ENCODE assay signal across 25 mouse cellular contexts in genomic region chr10:110117341-110117740, GRCm38 (mm10).
A peak's percentile ranks its signal among the peaks of the same experiment; 100 is the strongest.
DNase-seq lines count a peak whose midpoint lies in the region; ATAC-seq and TF ChIP-seq lines count a peak whose summit lies in the region.
"Had no signal": no experiment of that assay in that cellular context is flagged by ENCODE, and none has a peak within 500 bp of the region (broad histone marks: within the 10 kb centered on the region; RNA-seq: fewer than 3 reads in every experiment).

No protein-coding gene starts in this region.

- TF ChIP-seq CTCF in midbrain, postnatal 0 days (IDR thresholded peaks at IDR 0.05), result no peak
- no peak for TF ChIP-seq CTCF in brain, embryonic 14.5 days (IDR thresholded peaks at IDR 0.05; ENCODE audit: borderline replicate concordance, extremely low read depth, insufficient read depth, insufficient read length)

- 66% methylated on average over 2 of the region's 2 CpGs for WGBS in forebrain, embryonic 14.5 days
- 66% methylated on average over 2 of the region's 2 CpGs for WGBS in forebrain, embryonic 15.5 days
- WGBS in midbrain, embryonic 14.5 days, result 49% methylated on average over 2 of the region's 2 CpGs
- 45% methylated on average over 2 of the region's 2 CpGs for WGBS in midbrain, postnatal 0 days
- whole genome bisulfite sequencing in liver, embryonic 12.5 days (ENCODE audit: insufficient replicate concordance), result 50% methylated on average over 2 of the region's 2 CpGs

- H3K4me3 ChIP-seq in forebrain, embryonic 14.5 days (ENCODE audit: low read depth, low read length), result no peak overlapping the region
- H3K4me3 ChIP-seq in forebrain, embryonic 15.5 days, result no peak overlapping the region
- H3K4me3 ChIP-seq in midbrain, embryonic 14.5 days (replicated peaks; ENCODE audit: low read depth, low read length), result no peak overlapping the region
- H3K4me3 ChIP-seq in midbrain, postnatal 0 days (ENCODE audit: low read depth, low read length), result no peak overlapping the region
- H3K4me3 ChIP-seq in liver, embryonic 12.5 days, result no peak overlapping the region
- H3K4me3 ChIP-seq: embryonic facial prominence, embryonic 10.5 days; embryonic facial prominence, embryonic 12.5 days; forebrain, embryonic 13.5 days had no signal

- DNase-seq in forebrain, embryonic 14.5 days (ENCODE audit: low spot score), result peak; percentile 27
- peak; percentile 57 for DNase-seq in midbrain, embryonic 14.5 days
- no peak for DNase-seq in midbrain, postnatal 0 days (ENCODE audit: low spot score)
- peak; percentile 9 for DNase-seq in R1 (ENCODE audit: low read depth, low spot score)
- DNase-seq in brain, embryonic 14.5 days (ENCODE audit: low read depth), result peak; percentile 56
- DNase-seq in spleen, postnatal 36 days (ENCODE audit: low spot score in 2 of 2), result no peak
- DNase-seq: adrenal gland, adult 2 months; adrenal gland, postnatal 10 days; adrenal gland, postnatal 25 days; B cell, adult 2 months; cerebellum, adult 11-12 months; cerebellum, adult 2 months; cerebellum, adult 9-10 months; cerebellum, postnatal 10 days; cerebellum, postnatal 25 days; forebrain, postnatal 0 days had no signal

- no peak overlapping the region for H3K27ac ChIP-seq in forebrain, embryonic 14.5 days (ENCODE audit: low read depth, low read length)
- H3K27ac ChIP-seq in forebrain, embryonic 15.5 days (replicated peaks), result no peak overlapping the region
- H3K27ac ChIP-seq in midbrain, embryonic 14.5 days (replicated peaks; ENCODE audit: low read depth, low read length), result no peak overlapping the region
- H3K27ac ChIP-seq in midbrain, postnatal 0 days (ENCODE audit: low read depth, low read length), result no peak overlapping the region
- H3K27ac ChIP-seq in liver, embryonic 12.5 days, result no peak overlapping the region
- H3K27ac ChIP-seq: embryonic facial prominence, embryonic 10.5 days; embryonic facial prominence, embryonic 12.5 days; forebrain, embryonic 13.5 days had no signal

- no peaks in the 10 kb centered on the region for H3K36me3 ChIP-seq in forebrain, embryonic 14.5 days (ENCODE audit: control insufficient read depth, insufficient read depth, low read length)
- no peaks in the 10 kb centered on the region for H3K36me3 ChIP-seq in forebrain, embryonic 15.5 days
- no peaks in the 10 kb centered on the region for H3K36me3 ChIP-seq in midbrain, embryonic 14.5 days (ENCODE audit: control insufficient read depth, insufficient read depth, low read length)
- no peaks in the 10 kb centered on the region for H3K36me3 ChIP-seq in midbrain, postnatal 0 days (ENCODE audit: insufficient read depth, low read length)
- H3K36me3 ChIP-seq in liver, embryonic 12.5 days, result no peaks in the 10 kb centered on the region
- H3K36me3 ChIP-seq: embryonic facial prominence, embryonic 10.5 days; embryonic facial prominence, embryonic 12.5 days; G1E had no signal

- H3K27me3 ChIP-seq in forebrain, embryonic 14.5 days (replicated peaks; ENCODE audit: control insufficient read depth, insufficient read depth, low read length), result no peaks in the 10 kb centered on the region
- no peaks in the 10 kb centered on the region for H3K27me3 ChIP-seq in forebrain, embryonic 15.5 days
- H3K27me3 ChIP-seq in midbrain, embryonic 14.5 days (ENCODE audit: control insufficient read depth, insufficient read depth, low read length), result no peaks in the 10 kb centered on the region
- no peaks in the 10 kb centered on the region for H3K27me3 ChIP-seq in midbrain, postnatal 0 days (ENCODE audit: insufficient read depth, low read length)
- H3K27me3 ChIP-seq in liver, embryonic 12.5 days (replicated peaks), result no peaks in the 10 kb centered on the region
- H3K27me3 ChIP-seq: CH12.LX; embryonic facial prominence, embryonic 12.5 days; forebrain, embryonic 13.5 days; Patski had no signal

- H3K4me2 ChIP-seq in forebrain, embryonic 14.5 days (ENCODE audit: low read length), result no peak overlapping the region
- H3K4me2 ChIP-seq in forebrain, embryonic 15.5 days (replicated peaks), result no peak overlapping the region
- H3K4me2 ChIP-seq in midbrain, embryonic 14.5 days (ENCODE audit: low read length), result no peak overlapping the region
- H3K4me2 ChIP-seq in midbrain, postnatal 0 days (ENCODE audit: low read depth, low read length, poor library complexity, severe bottlenecking), result no peak overlapping the region
- no peak overlapping the region for H3K4me2 ChIP-seq in liver, embryonic 12.5 days
- H3K4me2 ChIP-seq: embryonic facial prominence, embryonic 12.5 days; forebrain, embryonic 13.5 days had no signal

- H3K9me3 ChIP-seq in forebrain, embryonic 14.5 days (replicated peaks; ENCODE audit: control insufficient read depth, low read length), result no peaks in the 10 kb centered on the region
- H3K9me3 ChIP-seq in forebrain, embryonic 15.5 days, result no peaks in the 10 kb centered on the region
- H3K9me3 ChIP-seq in midbrain, embryonic 14.5 days (ENCODE audit: control insufficient read depth, low read length), result no peaks in the 10 kb centered on the region
- no peaks in the 10 kb centered on the region for H3K9me3 ChIP-seq in midbrain, postnatal 0 days (ENCODE audit: low read length)
- no peaks in the 10 kb centered on the region for H3K9me3 ChIP-seq in liver, embryonic 12.5 days (replicated peaks)
- H3K9me3 ChIP-seq: embryonic facial prominence, embryonic 10.5 days; embryonic facial prominence, embryonic 12.5 days; forebrain, embryonic 13.5 days had no signal

- H3K4me1 ChIP-seq in forebrain, embryonic 14.5 days (ENCODE audit: control insufficient read depth, insufficient read depth, low read length), result no peaks in the 10 kb centered on the region
- peaks cover 4% of the 10 kb centered on the region; the same call in 1 of the 2 replicates for H3K4me1 ChIP-seq in forebrain, embryonic 15.5 days
- 0 out of 2 replicates have a peak, but pooled peaks cover 5% of the 10 kb centered on the region for H3K4me1 ChIP-seq in midbrain, embryonic 14.5 days (ENCODE audit: control insufficient read depth, insufficient read depth, low read length)
- H3K4me1 ChIP-seq in midbrain, postnatal 0 days (ENCODE audit: insufficient read depth, low read length), result no peaks in the 10 kb centered on the region
- H3K4me1 ChIP-seq in liver, embryonic 12.5 days, result no peaks in the 10 kb centered on the region
- H3K4me1 ChIP-seq: forebrain, embryonic 13.5 days had no signal

- H3K9ac ChIP-seq in forebrain, embryonic 14.5 days (ENCODE audit: low read length), result no peak overlapping the region
- H3K9ac ChIP-seq in forebrain, embryonic 15.5 days (replicated peaks), result no peak overlapping the region
- H3K9ac ChIP-seq in midbrain, embryonic 14.5 days (replicated peaks; ENCODE audit: low read length), result no peak overlapping the region
- H3K9ac ChIP-seq in midbrain, postnatal 0 days (replicated peaks; ENCODE audit: low read length, poor library complexity, severe bottlenecking), result no peak overlapping the region
- H3K9ac ChIP-seq in liver, embryonic 12.5 days, result no peak overlapping the region
- H3K9ac ChIP-seq: embryonic facial prominence, embryonic 12.5 days; forebrain, embryonic 13.5 days; forebrain, postnatal 0 days had no signal

- ATAC-seq in forebrain, embryonic 14.5 days, result no peak
- ATAC-seq in forebrain, embryonic 15.5 days (replicated peaks), result no peak
- ATAC-seq in midbrain, embryonic 14.5 days (ENCODE audit: low FRiP score, low TSS enrichment), result no peak
- no peak for ATAC-seq in midbrain, postnatal 0 days (ENCODE audit: low FRiP score)
- no peak for ATAC-seq in liver, embryonic 12.5 days
- ATAC-seq: CD4-positive, CD25-positive, alpha-beta regulatory T cell, adult 4 months; forebrain, embryonic 13.5 days; forebrain, postnatal 0 days; Patski had no signal

- TF ChIP-seq POLR2A in brain, embryonic 14.5 days (IDR thresholded peaks at IDR 0.05; ENCODE audit: borderline replicate concordance, extremely low read depth, insufficient read depth, insufficient read length, poor library complexity, severe bottlenecking), result no peak

Comparison
In these comparisons a context has a peak if more than half of its experiments do, and no peak if none do; other contexts are left out.
1. DNase-seq: peak in forebrain, embryonic 14.5 days (single experiment), midbrain, embryonic 14.5 days (single experiment), R1 (single experiment) and brain, embryonic 14.5 days (single experiment); none in midbrain, postnatal 0 days (single experiment) and spleen, postnatal 36 days (0 of 2).